Mouse (Mus musculus) midbrain, postnatal 0 days (tissue): ENCODE measurements around the gene Acyp1. TPM values are rescaled to one million over a fixed set of nuclear protein-coding genes. Genes with fewer than 3 reads are reported as not detected.

Experiments
- ATAC-seq: fragments of 200-750 bp; cut with Nextera tagmentation; 2 replicates; pipeline ENCODE4 v1.8.0; 2017; ENCODE audit warnings: moderate number of reproducible peaks, mild to moderate bottlenecking, moderate TSS enrichment, moderate library complexity; ENCODE audit not compliant: low FRiP score
- DNase-seq: peaks from one replicate; pipeline ENCODE4 v3.0.0-alpha.2; 2015; ENCODE audit warnings: low spot score
- H3K27ac ChIP-seq: fragments of 300-500 bp; sonication (generic); 2 replicates; pipeline ENCODE4 v1.5.1; 2014; ENCODE audit warnings: low read depth, mild to moderate bottlenecking, low read length, mixed read lengths
- H3K27me3 ChIP-seq: fragments of 300-500 bp; sonication (generic); 2 replicates; pipeline ENCODE4 v1.6.1; 2014; ENCODE audit warnings: low read length, control low read depth, mixed read lengths; ENCODE audit not compliant: insufficient read depth
- H3K36me3 ChIP-seq: fragments of 300-500 bp; sonication (generic); 2 replicates; pipeline ENCODE4 v1.6.1; 2014; ENCODE audit warnings: low read length, control low read depth, mixed read lengths; ENCODE audit not compliant: insufficient read depth
- H3K4me1 ChIP-seq: fragments of 300-500 bp; sonication (generic); 2 replicates; pipeline ENCODE4 v1.6.1; 2014; ENCODE audit warnings: mild to moderate bottlenecking, control low read depth, antibody characterized with exemption, low read length, mixed read lengths; ENCODE audit not compliant: insufficient read depth
- H3K4me2 ChIP-seq: fragments of 300-500 bp; sonication (generic); 2 replicates; pipeline ENCODE4 v1.6.1; 2014; ENCODE audit warnings: low read depth, mild to moderate bottlenecking, low read length, mixed read lengths; ENCODE audit not compliant: poor library complexity, severe bottlenecking
- H3K4me3 ChIP-seq: fragments of 300-500 bp; sonication (generic); 2 replicates; pipeline ENCODE4 v1.5.1; 2014; ENCODE audit warnings: low read depth, mild to moderate bottlenecking, low read length, moderate library complexity
- H3K9ac ChIP-seq: fragments of 300-500 bp; sonication (generic); replicated peaks from 2 replicates; pipeline ENCODE4 v1.6.1; 2014; ENCODE audit warnings: mild to moderate bottlenecking, low read length, moderate library complexity, mixed read lengths; ENCODE audit not compliant: poor library complexity, severe bottlenecking
- H3K9me3 ChIP-seq: fragments of 300-500 bp; sonication (generic); 2 replicates; pipeline ENCODE4 v1.6.1; 2016; ENCODE audit warnings: low read length, control low read depth
- CTCF ChIP-seq: IDR thresholded peaks from 2 replicates; pipeline ENCODE4 v1.5.1; 2016; ENCODE audit warnings: antibody characterized with exemption, mild to moderate bottlenecking
- WGBS: fragments of 180-500 bp; shearing (Covaris S2); extraction: QIAGEN DNeasy Blood & Tissue Kit; methylation state at CpG from one replicate; pipeline ENCODE4 v1.1.7; 2014; 5-methylcytosine and 5-hydroxymethylcytosine counted together
- microRNA-seq: library from miRNA; unstranded; fragments of <30 nt; microRNA quantifications from one replicate; pipeline ENCODE4, GENCODE M21; 2016; ENCODE audit warnings: borderline number of aligned reads
- polyA plus RNA-seq: library from polyadenylated mRNA; unstranded; fragments of >200 nt; fragmentation: Nextera tagmentation; extraction: Ambion mirVana; gene quantifications from 2 replicates; pipeline ENCODE4 v1.2.1, GENCODE M21; 2015
- total RNA-seq: library from RNA; depleted of rRNA; stranded (reverse); fragments of >200 nt; gene quantifications from 2 replicates; pipeline ENCODE4 v1.2.3, GENCODE M21; 2014; rRNA removed

The Acyp1 gene
- total and polyA plus RNA-seq, 2 experiments from 2014 or later = 23.2 to 40.3 TPM

DNA sequence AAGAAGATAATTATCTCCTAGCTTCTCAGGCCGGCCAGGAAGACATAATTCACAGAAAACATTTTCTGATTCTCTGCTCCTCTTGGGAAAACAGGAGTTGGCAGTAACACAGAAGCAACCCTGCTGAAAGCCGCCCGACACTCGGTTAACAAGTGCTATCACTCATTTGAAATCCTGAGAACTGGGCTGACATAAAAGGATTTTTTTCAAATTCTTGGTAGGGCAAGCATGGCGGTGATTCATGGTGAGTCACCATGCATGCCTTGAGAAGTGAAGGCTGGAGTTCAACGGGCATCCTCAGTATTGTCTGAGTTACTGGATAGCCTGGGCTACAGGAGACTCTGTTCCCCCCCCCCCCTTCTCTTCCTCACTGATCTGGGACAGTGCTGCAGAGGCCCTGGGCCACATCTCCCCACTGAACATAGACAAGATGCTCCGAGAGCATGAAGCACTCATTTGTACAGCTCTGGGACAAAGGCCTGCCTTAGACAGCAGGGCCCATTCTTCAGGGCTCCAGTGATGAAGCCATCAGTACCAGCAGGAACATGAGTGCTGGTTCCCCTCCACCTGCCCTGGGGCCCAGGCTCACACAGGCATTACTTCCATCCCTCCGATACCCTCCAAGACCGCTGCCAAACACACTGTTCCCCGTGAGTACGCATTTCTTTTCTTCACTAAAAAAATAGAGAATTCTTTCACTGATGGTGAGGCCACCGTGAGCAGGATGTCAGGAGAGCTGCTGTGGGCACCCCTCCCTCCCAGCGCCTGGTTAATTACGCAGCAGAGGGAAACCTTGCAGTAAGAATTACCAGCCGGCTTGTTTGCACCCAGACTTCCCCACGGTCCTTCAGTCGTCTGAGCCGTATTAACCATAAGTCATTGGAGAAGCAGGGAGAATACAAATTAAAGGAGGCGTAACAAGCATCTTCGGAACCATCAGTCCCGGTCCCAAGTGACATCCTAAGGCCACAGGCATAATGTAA lies 54.6 kb downstream of the Acyp1 start:
- no peak overlapping the region for H3K27ac ChIP-seq
- no peak for DNase-seq
- no peak for TF ChIP-seq CTCF
- no peak for ATAC-seq
- H3K27me3 ChIP-seq = no peaks in the 10 kb centered on the region
- H3K9ac ChIP-seq = no peak overlapping the region
- peaks cover 8% of the 10 kb centered on the region for H3K36me3 ChIP-seq
- WGBS = 63% methylated on average over 21 of the region's 21 CpGs
- H3K4me3 ChIP-seq = no peak overlapping the region
- no peaks in the 10 kb centered on the region for H3K4me1 ChIP-seq
- H3K4me2 ChIP-seq = no peak overlapping the region
- H3K9me3 ChIP-seq = no peaks in the 10 kb centered on the region

DNA sequence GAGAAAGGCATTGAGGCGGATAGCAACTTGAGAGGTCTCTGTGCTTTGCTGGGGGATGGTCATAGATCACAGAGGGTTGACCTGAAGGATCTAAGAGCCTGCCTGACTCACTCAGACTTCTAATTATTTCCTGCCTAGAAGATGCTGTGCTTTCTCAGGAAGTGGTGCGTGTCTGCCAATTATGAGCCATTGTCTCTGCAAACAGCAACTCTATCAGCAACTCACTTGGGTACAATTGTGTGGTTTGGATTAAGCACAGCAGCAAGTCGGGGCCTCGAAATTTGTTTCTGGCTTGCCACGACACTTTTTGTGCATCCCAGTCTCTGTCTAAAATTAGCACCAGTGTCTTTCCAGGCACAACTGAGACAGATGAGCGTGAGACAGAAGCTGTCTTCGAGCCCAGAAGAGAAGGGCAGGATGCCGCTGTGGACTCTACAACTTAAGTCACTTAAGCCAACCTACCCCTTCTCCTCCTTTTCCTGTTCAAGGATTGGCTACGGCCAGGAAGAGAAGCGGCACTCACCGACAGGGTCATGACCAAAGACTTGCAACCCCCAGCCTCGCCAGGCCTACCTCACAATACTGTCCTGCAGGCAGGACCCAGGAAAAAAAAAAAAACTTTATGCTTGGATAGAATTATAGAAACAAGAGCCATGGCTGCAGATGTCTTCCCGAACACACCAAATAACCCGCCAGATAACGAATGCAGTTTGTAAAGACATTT lies 60.2 kb downstream of the Acyp1 start:
- H3K27ac ChIP-seq = no peak overlapping the region
- peaks cover 37% of the 10 kb centered on the region for H3K36me3 ChIP-seq
- no peaks in the 10 kb centered on the region for H3K4me1 ChIP-seq
- no peak overlapping the region for H3K9ac ChIP-seq
- H3K27me3 ChIP-seq = no peaks in the 10 kb centered on the region
- H3K4me2 ChIP-seq = no peak overlapping the region
- no peak for ATAC-seq
- 73% methylated on average over 15 of the region's 15 CpGs for WGBS
- no peaks in the 10 kb centered on the region for H3K9me3 ChIP-seq
- TF ChIP-seq CTCF = no peak
- no peak for DNase-seq
- H3K4me3 ChIP-seq = no peak overlapping the region

- no peak overlapping the region for H3K4me3 ChIP-seq
- H3K36me3 ChIP-seq = peaks cover 44% of the 10 kb centered on the region
- H3K27me3 ChIP-seq = no peaks in the 10 kb centered on the region
- H3K9ac ChIP-seq = no peak overlapping the region
- H3K27ac ChIP-seq = no peak overlapping the region
- no peak for TF ChIP-seq CTCF
- WGBS = 86% methylated on average over 7 of the region's 7 CpGs
- ATAC-seq (no peak), DNase-seq (no peak)
- H3K9me3 ChIP-seq = no peaks in the 10 kb centered on the region
- no peaks in the 10 kb centered on the region for H3K4me1 ChIP-seq
- H3K4me2 ChIP-seq = no peak overlapping the region
Observed at GRCm38 (mm10) chr12:85227227-85227626, 61.0 kb downstream of the Acyp1 start.

Small RNA genes within 50 kb of the gene (microRNA-seq; reads per million reads assigned to microRNA genes)
- gene Mir6938 = not detected

Other genes starting within 250 kb of the Acyp1 start
- 1.2 and 1.4 TPM in 2 replicates for gene Prox2, start 177.7 kb downstream of the Acyp1 start, total RNA-seq
- gene Prox2, start 177.7 kb downstream of the Acyp1 start, polyA plus RNA-seq = 0.86 and 1.4 TPM in 2 replicates
- 115 and 118 TPM in 2 replicates for gene Dlst, start 177.6 kb downstream of the Acyp1 start, total RNA-seq
- gene Dlst, start 177.6 kb downstream of the Acyp1 start, polyA plus RNA-seq = 92.5 and 99.6 TPM in 2 replicates
- gene Rps6kl1, start 137.2 kb downstream of the Acyp1 start, total RNA-seq = 47.2 and 48.6 TPM in 2 replicates
- 35.0 and 37.1 TPM in 2 replicates for gene Rps6kl1, start 137.2 kb downstream of the Acyp1 start, polyA plus RNA-seq
- 3.4 and 6.0 TPM in 2 replicates for gene Pgf, start 110.6 kb downstream of the Acyp1 start, total RNA-seq
- gene Pgf, start 110.6 kb downstream of the Acyp1 start, polyA plus RNA-seq = 9.1 and 9.4 TPM in 2 replicates
- 43.1 and 65.3 TPM in 2 replicates for gene Eif2b2, start 69.0 kb downstream of the Acyp1 start, total RNA-seq
- gene Eif2b2, start 69.0 kb downstream of the Acyp1 start, polyA plus RNA-seq = 79.5 and 82.5 TPM in 2 replicates
- 7.2 and 9.9 TPM in 2 replicates for gene Mlh3, start 17.8 kb downstream of the Acyp1 start, total RNA-seq
- 4.7 and 5.0 TPM in 2 replicates for gene Mlh3, start 17.8 kb downstream of the Acyp1 start, polyA plus RNA-seq
- gene Zc2hc1c, start 153 bp upstream of the Acyp1 start, total RNA-seq = 1.5 and 1.7 TPM in 2 replicates
- gene Zc2hc1c, start 153 bp upstream of the Acyp1 start, polyA plus RNA-seq = 1.7 and 1.8 TPM in 2 replicates
- 16.5 and 22.8 TPM in 2 replicates for gene Nek9, start 50.9 kb upstream of the Acyp1 start, total RNA-seq
- 7.1 and 7.5 TPM in 2 replicates for gene Nek9, start 50.9 kb upstream of the Acyp1 start, polyA plus RNA-seq
- gene Tmed10, start 86.4 kb upstream of the Acyp1 start, total RNA-seq = 68.2 and 68.6 TPM in 2 replicates
- 175 and 186 TPM in 2 replicates for gene Tmed10, start 86.4 kb upstream of the Acyp1 start, polyA plus RNA-seq
- 9.7 and 14.6 TPM in 2 replicates for gene Fos, start 185.5 kb upstream of the Acyp1 start, total RNA-seq
- 7.3 and 10.0 TPM in 2 replicates for gene Fos, start 185.5 kb upstream of the Acyp1 start, polyA plus RNA-seq